Mouse (Mus musculus) liver, adult 2 months (tissue): ENCODE data around the gene Gm21969. TPM values are rescaled to one million over a fixed set of nuclear protein-coding genes. Genes with fewer than 3 reads are reported as not detected.
A peak's percentile ranks its signal among the peaks of the same experiment; 100 is the strongest.

ENCODE experiments used
- DNase-seq: peaks from one replicate; pipeline ENCODE4 v3.0.0-alpha.2; 2011; ENCODE audit warnings: low read depth, low spot score; ENCODE audit errors: extremely low read depth
- H3K27ac ChIP-seq: fragments of 200-500 bp; replicated peaks from 2 replicates; pipeline ENCODE4 v1.5.1; 2012; ENCODE audit warnings: low read depth, mild to moderate bottlenecking, control low read depth, inconsistent platforms, low read length; ENCODE audit not compliant: insufficient read depth
- H3K27me3 ChIP-seq: fragments of 200-500 bp; 2 replicates; pipeline ENCODE4 v1.6.1; 2012; ENCODE audit warnings: mild to moderate bottlenecking, moderate library complexity, low read length, inconsistent platforms; ENCODE audit not compliant: control insufficient read depth, insufficient read depth
- H3K36me3 ChIP-seq: fragments of 200-500 bp; 2 replicates; pipeline ENCODE4 v1.6.1; 2012; ENCODE audit warnings: low read length, inconsistent platforms; ENCODE audit not compliant: control insufficient read depth, insufficient read depth
- H3K4me1 ChIP-seq: fragments of 200-500 bp; 2 replicates; pipeline ENCODE4 v1.6.1; 2011; ENCODE audit warnings: low read length; ENCODE audit not compliant: control insufficient read depth, insufficient read depth
- H3K4me3 ChIP-seq: fragments of 200-500 bp; 2 replicates; pipeline ENCODE4 v1.5.1; 2011; ENCODE audit warnings: low read depth, mild to moderate bottlenecking, control low read depth, low read length, moderate library complexity; ENCODE audit not compliant: insufficient read depth
- H3K79me2 ChIP-seq: fragments of 200-500 bp; 2 replicates; pipeline ENCODE4 v1.6.1; 2012; ENCODE audit warnings: inconsistent platforms, mild to moderate bottlenecking, low read length, moderate library complexity; ENCODE audit not compliant: control insufficient read depth, insufficient read depth
- H3K9ac ChIP-seq: fragments of 200-500 bp; 2 replicates; pipeline ENCODE4 v1.6.1; 2012; ENCODE audit warnings: low read depth, mild to moderate bottlenecking, control low read depth, inconsistent platforms, low read length
- CTCF ChIP-seq: fragments of 200-500 bp; IDR thresholded peaks from 2 replicates; pipeline ENCODE4 v1.5.1; 2011; ENCODE audit warnings: low read depth, low read length, control low read depth
- POLR2A ChIP-seq: fragments of 200-500 bp; IDR thresholded peaks from 2 replicates; pipeline ENCODE4 v1.6.1; 2011; ENCODE audit warnings: low read length, control low read depth; ENCODE audit not compliant: insufficient read depth; ENCODE audit errors: extremely low read depth
- WGBS: fragments of 180-500 bp; shearing (Covaris S2); methylation state at CpG from one replicate; pipeline ENCODE4 v1.1.7; 2018; 5-methylcytosine and 5-hydroxymethylcytosine counted together
- polyA plus RNA-seq: library from polyadenylated mRNA; depleted of rRNA; stranded (reverse); fragments of >200 nt; gene quantifications from 2 replicates; pipeline ENCODE4 v1.2.3, GENCODE M21; 2012
- total RNA-seq: library from RNA; depleted of rRNA; stranded (reverse); fragments of >200 nt; gene quantifications from 2 replicates; pipeline ENCODE4 v1.2.3, GENCODE M21; 2014

Gm21969 gene
- total and polyA plus RNA-seq, 2 experiments: 0.09 to 0.11 TPM

DNA sequence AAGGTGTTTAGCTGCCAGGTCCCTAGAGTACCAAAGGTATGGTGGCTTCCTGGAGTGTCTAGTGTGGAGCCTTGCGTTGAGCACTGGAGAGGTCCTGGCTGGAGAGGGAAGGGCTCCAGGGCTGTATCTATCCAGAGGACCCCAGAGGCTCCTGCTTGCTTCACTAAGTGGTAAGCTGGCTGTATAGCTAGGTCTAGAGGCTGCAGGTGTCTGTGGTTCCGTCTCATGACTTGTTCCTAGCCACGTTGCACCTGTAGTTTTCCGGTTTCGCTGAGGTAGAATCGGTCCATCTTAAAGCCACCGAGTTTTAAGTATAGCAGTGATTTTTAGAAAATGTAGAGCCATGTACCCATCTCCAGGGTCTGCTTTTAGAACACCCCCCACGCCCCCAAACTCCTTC lies 24.6 kb upstream of the Gm21969 start:
- peaks cover 68% of the 10 kb centered on the region for H3K4me1 ChIP-seq
- no peaks in the 10 kb centered on the region for H3K27me3 ChIP-seq
- no peak overlapping the region for H3K9ac ChIP-seq
- no peak for DNase-seq
- no peaks in the 10 kb centered on the region for H3K36me3 ChIP-seq
- peak overlapping the region; percentile 32; the same call in 1 of the 2 replicates for H3K27ac ChIP-seq
- H3K4me3 ChIP-seq: no peak overlapping the region
- WGBS: 79% methylated on average over 8 of the region's 8 CpGs
- peaks cover 58% of the 10 kb centered on the region for H3K79me2 ChIP-seq
- TF ChIP-seq POLR2A (no peak), CTCF (no peak)

DNA sequence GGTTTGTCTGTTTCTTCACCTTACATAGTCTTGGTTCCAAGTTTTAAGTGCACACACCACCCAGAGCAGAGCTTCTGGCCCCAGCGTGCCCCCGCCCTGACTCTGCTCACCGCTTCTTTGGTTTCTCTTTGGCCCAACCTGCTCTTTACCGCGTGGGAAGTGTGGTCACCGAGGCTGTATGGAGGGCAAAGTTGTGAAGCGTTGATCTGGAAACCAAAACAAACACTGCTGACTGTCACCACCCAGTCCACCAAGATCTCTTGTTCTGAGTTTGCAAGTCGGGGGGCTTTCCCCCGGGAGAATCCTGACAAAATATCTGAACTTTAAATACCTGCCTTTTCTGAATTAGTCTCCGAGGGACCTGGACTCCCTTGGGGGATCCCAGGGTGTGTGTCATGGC lies 24.0 kb upstream of the Gm21969 start:
- Histone ChIP-seq H3K27me3 (no peaks in the 10 kb centered on the region), H3K79me2 (peaks cover 63% of the 10 kb centered on the region), H3K4me3 (no peak overlapping the region), H3K27ac (peak overlapping the region; percentile 32), H3K4me1 (peaks cover 68% of the 10 kb centered on the region), H3K36me3 (no peaks in the 10 kb centered on the region), H3K9ac (no peak overlapping the region)
- 6% methylated on average over 10 of the region's 10 CpGs for WGBS
- no peak for TF ChIP-seq POLR2A
- no peak for TF ChIP-seq CTCF
- DNase-seq: peak; percentile 52

DNA sequence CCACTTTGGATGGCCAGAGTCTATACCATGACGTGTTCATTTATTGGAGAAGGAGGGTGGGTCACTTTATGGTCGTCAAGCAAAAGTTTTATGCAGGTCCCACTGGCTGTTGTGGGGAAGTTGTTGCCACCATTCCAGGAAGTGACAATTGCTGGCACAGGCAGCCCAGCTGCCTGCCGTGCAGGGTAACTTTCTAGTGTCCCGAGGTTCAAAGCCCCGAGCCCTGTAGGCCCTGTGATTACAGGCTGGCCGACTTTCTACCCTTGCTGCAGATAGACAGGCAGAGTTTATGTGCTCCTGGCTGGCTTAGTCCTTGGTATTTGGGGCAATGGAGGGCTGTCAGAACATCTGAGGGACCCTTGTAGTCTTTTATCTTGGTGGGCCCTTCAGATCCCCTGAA lies 23.5 kb upstream of the Gm21969 start:
- H3K4me1 ChIP-seq: peaks cover 72% of the 10 kb centered on the region
- no peaks in the 10 kb centered on the region for H3K27me3 ChIP-seq

DNA sequence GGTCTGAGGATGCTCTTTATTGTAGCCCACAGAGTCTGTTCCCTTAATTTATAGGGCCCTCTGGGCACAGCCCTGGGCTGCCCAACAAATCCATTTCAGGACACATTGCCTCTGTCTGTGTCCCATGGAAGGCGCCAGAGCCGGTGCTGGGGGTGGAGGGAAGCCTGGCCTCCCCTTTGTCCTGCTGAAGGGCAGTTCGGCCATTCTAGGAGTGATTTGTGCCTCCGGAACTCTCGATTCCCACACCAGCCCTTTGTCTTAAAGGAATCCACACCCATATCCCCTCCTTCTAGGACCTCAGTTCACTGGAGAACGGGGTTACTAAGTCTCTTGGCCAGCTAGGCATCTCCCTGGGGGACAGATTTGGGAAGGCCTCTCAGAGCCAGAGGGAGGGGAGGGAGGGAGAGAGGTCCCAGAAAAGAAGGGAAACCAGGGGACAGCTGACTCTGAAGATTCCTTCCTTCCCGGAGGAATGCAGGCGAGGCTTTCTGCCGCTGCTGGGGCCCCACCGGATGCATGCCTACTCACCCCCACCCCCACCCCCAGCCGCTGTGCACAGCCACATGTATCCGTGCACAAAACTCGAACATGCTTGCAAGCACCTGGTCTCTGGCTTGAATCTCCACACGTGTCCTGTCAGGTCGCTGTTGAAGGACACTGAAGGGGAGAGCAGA lies 22.2 kb upstream of the Gm21969 start:
- no peak for TF ChIP-seq CTCF
- TF ChIP-seq POLR2A: no peak
- Histone ChIP-seq H3K9ac (peak overlapping the region; percentile 45), H3K4me3 (peak overlapping the region; percentile 11; the same call in 1 of the 2 replicates), H3K79me2 (peaks cover 64% of the 10 kb centered on the region; the same call in 1 of the 2 replicates), H3K27ac (peak overlapping the region; percentile 70), H3K27me3 (no peaks in the 10 kb centered on the region), H3K4me1 (peaks cover 79% of the 10 kb centered on the region), H3K36me3 (no peaks in the 10 kb centered on the region)
- 9% methylated on average over 15 of the region's 15 CpGs for WGBS
- peak; percentile 57 for DNase-seq

More for the DNA sequence above, 23.5 kb upstream of the Gm21969 start:
- peak; percentile 65 for DNase-seq
- Histone ChIP-seq H3K79me2 (peaks cover 67% of the 10 kb centered on the region), H3K27ac (peak overlapping the region; percentile 32), H3K4me3 (no peak overlapping the region), H3K36me3 (no peaks in the 10 kb centered on the region), H3K9ac (peak overlapping the region; percentile 26)
- TF ChIP-seq CTCF (no peak), POLR2A (no peak)
- 11% methylated on average over 6 of the region's 6 CpGs for WGBS

DNA sequence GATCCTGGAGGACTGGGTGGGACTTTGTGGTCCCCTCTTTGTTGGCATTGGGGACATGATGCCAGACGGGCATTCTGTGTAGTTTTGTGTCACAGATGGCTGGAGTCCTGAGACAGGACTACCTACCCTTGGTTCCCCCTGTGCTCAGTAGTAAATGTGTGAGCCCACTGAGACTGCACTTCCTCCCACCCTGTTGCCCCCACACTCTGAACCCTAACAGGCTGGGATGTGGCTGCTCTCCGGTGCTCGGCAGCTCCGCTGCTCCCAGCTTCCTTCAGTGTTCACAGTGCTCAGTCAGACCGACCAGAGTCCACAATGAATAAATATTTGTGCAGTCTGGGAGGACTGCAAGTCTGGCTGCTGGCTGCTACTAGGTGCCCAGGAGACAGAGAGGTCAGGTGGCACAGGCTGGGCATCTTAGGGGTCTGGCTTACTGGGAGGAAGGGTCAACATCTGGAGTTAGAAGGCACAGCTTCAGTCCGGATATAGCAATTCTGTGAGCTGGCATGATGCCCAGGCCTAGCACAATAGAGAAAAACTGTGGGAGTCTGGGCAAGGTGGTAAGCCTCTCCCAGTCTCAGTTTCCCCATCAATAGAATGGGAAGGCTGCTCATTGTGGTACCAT lies 21.4 kb upstream of the Gm21969 start:
- WGBS: 9% methylated on average over 6 of the region's 6 CpGs
- peak; percentile 88 for DNase-seq
- H3K4me1 ChIP-seq: peaks cover 80% of the 10 kb centered on the region
- H3K27me3 ChIP-seq: no peaks in the 10 kb centered on the region
- no peaks in the 10 kb centered on the region for H3K36me3 ChIP-seq
- TF ChIP-seq POLR2A (no peak), CTCF (no peak)
- H3K27ac ChIP-seq: peak overlapping the region; percentile 70
- H3K4me3 ChIP-seq: no peak overlapping the region
- H3K9ac ChIP-seq: peak overlapping the region; percentile 45
- peaks cover 64% of the 10 kb centered on the region; the same call in 1 of the 2 replicates for H3K79me2 ChIP-seq

DNA sequence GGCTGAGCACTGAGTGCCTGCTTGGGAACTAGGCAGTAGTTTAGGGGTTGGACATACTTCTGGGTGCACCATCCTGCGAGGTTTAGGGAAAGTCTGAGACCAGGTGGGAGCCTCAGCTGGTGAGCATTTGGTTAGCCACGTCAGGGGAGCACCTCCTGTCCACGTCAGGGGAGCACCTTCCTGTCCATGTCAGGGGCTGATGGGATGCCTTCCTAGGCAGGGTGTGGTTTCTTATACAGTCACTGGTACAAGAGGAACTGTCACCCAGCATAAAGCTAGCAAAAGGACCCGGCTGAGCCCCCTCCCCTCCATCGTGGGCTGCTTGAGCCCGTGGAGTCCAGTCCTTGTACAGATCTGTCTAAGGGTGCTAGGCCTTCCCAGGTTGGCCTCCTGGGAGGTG lies 20.6 kb upstream of the Gm21969 start:
- 54% methylated on average over 6 of the region's 6 CpGs for WGBS
- H3K27ac ChIP-seq: peak overlapping the region; percentile 15; the same call in 1 of the 2 replicates
- H3K4me3 ChIP-seq: no peak overlapping the region
- peaks cover 82% of the 10 kb centered on the region for H3K4me1 ChIP-seq
- no peak for DNase-seq
- peak overlapping the region; percentile 16 for H3K9ac ChIP-seq
- no peaks in the 10 kb centered on the region for H3K36me3 ChIP-seq
- TF ChIP-seq CTCF (no peak), POLR2A (no peak)
- H3K79me2 ChIP-seq: peaks cover 70% of the 10 kb centered on the region; the same call in 1 of the 2 replicates
- no peaks in the 10 kb centered on the region for H3K27me3 ChIP-seq
